Mouse (Mus musculus): Measurements from ENCODE around the gene Tgfbr2. TPM values are rescaled to one million over a fixed set of nuclear protein-coding genes. Genes with fewer than 3 reads are reported as not detected.

Gene Tgfbr2
- polyA plus RNA-seq, 1 experiment from 2014 or later: 8.9 TPM

DNA sequence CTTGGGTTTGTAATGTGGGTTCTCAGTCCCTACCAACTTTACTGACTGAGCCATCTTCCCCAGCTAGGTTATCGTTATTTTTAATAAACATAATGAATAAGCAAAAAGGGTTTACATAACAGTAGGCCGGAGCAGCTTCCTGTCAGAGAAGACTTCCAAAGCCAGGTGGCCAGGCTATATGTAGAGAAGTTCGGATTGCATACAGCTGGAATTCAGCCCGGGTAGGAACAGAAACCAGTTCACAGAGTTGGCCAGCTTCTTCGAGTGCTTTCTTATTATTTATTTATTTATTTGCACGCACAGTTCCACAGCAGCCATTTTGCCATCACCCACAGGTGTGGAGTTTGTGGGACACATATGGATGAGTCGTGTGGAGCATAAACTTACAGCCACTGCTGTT, 53.7 kb downstream of the Tgfbr2 start:
- WGBS: 92% methylated on average over 7 of the region's 7 CpGs
- Histone ChIP-seq H3K4me2 (no peak overlapping the region), H3K4me3 (no peak overlapping the region), H3K4me1 (replicated peaks) (peaks cover 4% of the 10 kb centered on the region; the same call in 1 of the 2 replicates), H3K27me3 (no peaks in the 10 kb centered on the region), H3K27ac (no peak overlapping the region), H3K36me3 (no peaks in the 10 kb centered on the region), H3K9ac (no peak overlapping the region), H3K9me3 (no peaks in the 10 kb centered on the region)
- ATAC-seq (ENCODE audit: low FRiP score): no peak

DNA sequence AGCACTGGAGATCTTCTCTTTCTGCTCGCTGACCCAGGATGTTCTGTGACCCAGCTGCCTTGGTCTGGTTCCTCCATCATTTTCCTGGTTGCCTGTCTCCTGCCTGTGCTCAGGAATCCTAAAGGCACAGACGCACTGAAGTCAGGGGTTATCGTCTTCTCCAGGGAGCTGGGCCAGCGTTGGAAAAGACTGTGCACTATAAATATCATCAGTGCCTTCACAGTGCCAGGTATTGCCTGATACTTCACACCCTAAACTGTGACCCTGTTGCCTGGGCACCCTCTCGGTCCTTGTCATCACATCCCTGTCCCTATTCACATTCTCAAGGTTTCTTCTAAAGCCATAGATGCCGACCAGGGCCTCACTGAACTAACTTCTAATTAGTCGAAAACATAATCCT, 55.2 kb downstream of the Tgfbr2 start:
- ATAC-seq (ENCODE audit: low FRiP score): no peak
- no peak overlapping the region for H3K4me2 ChIP-seq
- H3K9me3 ChIP-seq: no peaks in the 10 kb centered on the region
- H3K4me3 ChIP-seq: no peak overlapping the region
- H3K9ac ChIP-seq: no peak overlapping the region
- H3K27me3 ChIP-seq: no peaks in the 10 kb centered on the region
- no peak overlapping the region for H3K27ac ChIP-seq
- no peaks in the 10 kb centered on the region for H3K4me1 ChIP-seq (replicated peaks)
- WGBS: 86% methylated on average over 7 of the region's 7 CpGs
- H3K36me3 ChIP-seq: no peaks in the 10 kb centered on the region

DNA sequence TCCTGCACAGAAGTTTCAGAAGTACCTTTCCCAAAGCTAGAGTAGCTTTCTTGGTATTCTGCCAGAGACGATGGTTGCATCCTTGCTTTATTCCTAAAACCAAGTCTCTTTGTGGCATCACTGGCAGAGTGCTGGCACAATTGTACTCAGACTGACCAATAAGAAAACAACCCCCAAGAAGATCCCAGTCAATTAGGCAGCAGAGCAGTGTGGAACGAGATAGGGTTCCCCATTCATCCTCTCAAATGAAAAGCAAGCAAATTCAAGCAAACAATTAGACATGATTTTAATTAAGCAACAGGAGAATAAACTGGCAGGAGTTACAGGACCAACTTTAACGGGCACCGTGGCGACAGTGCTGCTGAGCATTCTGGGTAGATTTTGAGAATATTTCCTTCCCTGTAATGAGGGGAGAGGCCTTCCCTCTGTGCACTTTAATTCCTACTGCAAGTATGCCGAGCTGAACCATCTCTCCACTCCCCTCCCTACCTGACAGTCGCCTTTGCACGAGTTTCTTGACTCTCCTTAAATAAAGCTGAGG, 56.8 kb downstream of the Tgfbr2 start:
- H3K27ac ChIP-seq: no peak overlapping the region
- ATAC-seq (ENCODE audit: low FRiP score): no peak
- H3K4me1 ChIP-seq (replicated peaks): no peaks in the 10 kb centered on the region
- H3K4me3 ChIP-seq: no peak overlapping the region
- no peak overlapping the region for H3K4me2 ChIP-seq
- 69% methylated on average over 8 of the region's 8 CpGs for WGBS
- no peaks in the 10 kb centered on the region for H3K9me3 ChIP-seq
- no peaks in the 10 kb centered on the region for H3K36me3 ChIP-seq
- H3K9ac ChIP-seq: no peak overlapping the region
- no peaks in the 10 kb centered on the region for H3K27me3 ChIP-seq

DNA sequence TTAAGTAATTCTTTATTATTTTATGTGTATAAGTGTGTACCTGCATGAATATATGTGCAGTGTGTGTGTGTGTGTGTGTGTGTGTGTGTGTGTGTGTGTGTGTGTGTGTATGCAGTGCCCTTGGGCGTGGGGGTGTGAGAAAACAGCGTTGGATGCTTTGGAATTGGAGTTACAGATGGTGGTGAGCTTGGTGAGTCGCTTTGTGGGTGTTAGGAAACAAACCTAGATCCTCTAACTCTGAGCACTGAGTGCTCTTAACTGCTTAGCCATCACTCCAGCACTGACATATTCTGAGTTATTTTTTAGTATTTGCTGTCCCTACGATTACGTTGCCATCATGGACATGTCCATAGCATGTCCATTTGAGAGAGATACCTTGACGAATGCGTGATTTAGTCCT, 59.3 kb downstream of the Tgfbr2 start:
- Histone ChIP-seq H3K9me3 (no peaks in the 10 kb centered on the region), H3K4me3 (no peak overlapping the region), H3K4me1 (replicated peaks) (no peaks in the 10 kb centered on the region), H3K4me2 (no peak overlapping the region), H3K36me3 (no peaks in the 10 kb centered on the region), H3K27ac (no peak overlapping the region), H3K9ac (no peak overlapping the region), H3K27me3 (no peaks in the 10 kb centered on the region)
- 91% methylated on average over 7 of the region's 7 CpGs for WGBS
- ATAC-seq (ENCODE audit: low FRiP score): no peak

DNA sequence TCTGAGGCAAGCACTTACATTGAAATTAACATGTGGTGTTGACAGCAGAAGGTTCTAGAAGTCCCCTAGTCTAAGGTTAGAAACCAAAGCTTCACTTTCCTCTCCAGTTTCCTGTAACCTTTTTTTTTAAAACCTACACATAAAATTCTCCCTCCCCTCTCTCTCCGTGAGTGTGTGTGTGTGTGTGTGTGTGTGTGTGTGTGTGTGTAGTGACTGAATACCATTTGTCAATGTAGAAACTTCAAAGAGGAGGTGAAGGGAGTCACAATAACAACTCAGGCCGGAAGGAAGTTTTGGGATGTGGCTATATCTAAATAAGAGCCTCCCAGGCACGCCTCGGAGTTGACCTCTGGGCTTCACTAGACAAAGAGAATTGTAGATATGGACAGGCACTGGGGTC, 60.8 kb downstream of the Tgfbr2 start:
- Histone ChIP-seq H3K36me3 (peaks cover 7% of the 10 kb centered on the region), H3K9ac (no peak overlapping the region)
- 57% methylated on average over 4 of the region's 4 CpGs for WGBS

DNA sequence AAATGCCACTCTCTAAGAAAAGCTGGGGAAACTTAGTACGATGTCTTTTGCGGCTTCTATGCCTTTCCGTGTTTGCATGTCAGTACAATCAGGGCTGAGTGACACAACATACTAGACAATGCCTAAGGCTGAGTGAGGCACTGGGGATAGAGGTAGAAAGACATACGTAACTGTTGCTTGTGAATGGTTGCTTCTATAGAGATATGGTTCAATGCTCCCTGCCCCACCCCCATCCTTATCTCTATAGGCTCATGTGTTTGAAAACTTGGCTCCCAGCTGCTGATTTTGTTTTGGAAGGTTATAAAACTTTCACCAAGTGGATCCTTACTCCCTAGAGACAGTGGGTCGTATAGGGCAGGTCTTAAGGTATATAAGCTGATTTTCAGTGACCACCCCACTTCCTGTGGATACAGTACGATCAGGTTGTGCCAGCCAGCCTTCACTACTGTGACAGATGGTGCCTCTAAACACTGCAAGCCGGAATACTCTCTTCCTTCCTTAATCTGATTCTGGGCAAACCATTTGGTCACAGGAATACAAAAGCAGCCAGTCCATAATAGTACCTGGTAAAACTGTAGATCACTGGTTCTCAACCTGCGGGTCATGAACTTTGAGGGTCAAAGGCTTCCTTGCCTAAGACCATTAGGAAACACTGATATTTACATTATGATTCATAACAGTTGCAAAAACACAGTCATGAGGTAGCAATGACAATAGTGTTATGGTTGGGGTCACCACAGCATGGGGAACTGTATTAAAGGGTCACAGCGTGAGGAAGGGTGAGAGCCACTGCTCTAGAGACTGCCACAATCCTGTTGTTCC, 63.8 kb downstream of the Tgfbr2 start:
- WGBS: 90% methylated on average over 9 of the region's 9 CpGs
- H3K4me1 ChIP-seq (replicated peaks): no peaks in the 10 kb centered on the region
- no peak overlapping the region for H3K27ac ChIP-seq
- no peaks in the 10 kb centered on the region for H3K9me3 ChIP-seq
- no peak for ATAC-seq (ENCODE audit: low FRiP score)
- no peak overlapping the region for H3K4me3 ChIP-seq
- no peak overlapping the region for H3K9ac ChIP-seq
- H3K27me3 ChIP-seq: no peaks in the 10 kb centered on the region
- H3K4me2 ChIP-seq: no peak overlapping the region
- H3K36me3 ChIP-seq: peaks cover 11% of the 10 kb centered on the region

More for the DNA sequence above, 60.8 kb downstream of the Tgfbr2 start:
- H3K27ac ChIP-seq: no peak overlapping the region
- no peaks in the 10 kb centered on the region for H3K27me3 ChIP-seq
- H3K9me3 ChIP-seq: no peaks in the 10 kb centered on the region
- no peaks in the 10 kb centered on the region for H3K4me1 ChIP-seq (replicated peaks)
- H3K4me2 ChIP-seq: no peak overlapping the region
- no peak overlapping the region for H3K4me3 ChIP-seq
- no peak for ATAC-seq (ENCODE audit: low FRiP score)

DNA sequence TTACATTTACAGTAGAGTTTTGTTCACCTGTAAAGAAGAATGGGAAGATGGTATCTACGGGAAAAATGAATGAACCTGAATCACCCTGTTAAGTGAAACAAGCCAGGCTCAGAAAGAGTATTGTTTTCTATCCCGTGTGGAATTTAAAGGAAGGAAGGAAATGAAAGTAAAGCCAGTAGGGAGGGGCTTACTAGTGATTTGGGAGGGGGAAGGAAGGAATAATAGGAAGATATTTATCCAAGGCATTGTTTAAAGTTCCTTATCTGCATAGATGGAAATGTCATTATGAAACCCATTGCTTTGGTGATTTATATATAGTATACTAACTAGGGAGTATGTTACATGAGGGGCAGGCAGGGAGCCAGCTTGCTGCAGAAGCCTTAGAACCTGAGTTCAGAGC, 66.4 kb downstream of the Tgfbr2 start:
- Histone ChIP-seq H3K27me3 (no peaks in the 10 kb centered on the region), H3K36me3 (peaks cover 11% of the 10 kb centered on the region), H3K27ac (no peak overlapping the region), H3K4me3 (no peak overlapping the region), H3K4me2 (no peak overlapping the region), H3K9ac (no peak overlapping the region), H3K9me3 (no peaks in the 10 kb centered on the region), H3K4me1 (replicated peaks) (no peaks in the 10 kb centered on the region)
- 85% methylated on average over 2 of the region's 2 CpGs for WGBS
- no peak for ATAC-seq (ENCODE audit: low FRiP score)

DNA sequence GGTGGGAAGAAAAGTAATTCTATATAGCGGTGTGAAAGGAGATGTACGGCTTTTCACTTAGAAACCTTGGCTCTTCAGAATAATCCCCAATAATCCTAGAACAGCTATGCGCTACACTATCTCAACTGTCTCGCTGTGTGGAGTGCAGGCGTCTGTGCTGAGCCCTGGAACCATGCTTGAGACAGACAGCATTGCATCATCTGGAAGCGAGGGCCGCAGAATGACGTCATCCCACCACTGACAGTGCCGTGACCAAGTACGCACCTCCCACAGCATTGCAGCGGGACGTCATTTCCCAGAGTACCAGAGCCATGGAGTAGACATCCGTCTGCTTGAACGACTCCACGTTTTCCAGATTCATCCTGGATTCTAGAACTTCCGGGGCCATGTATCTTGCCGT, 70.4 kb downstream of the Tgfbr2 start:
- no peak overlapping the region for H3K4me3 ChIP-seq
- ATAC-seq (ENCODE audit: low FRiP score): no peak
- no peaks in the 10 kb centered on the region for H3K9me3 ChIP-seq
- no peak overlapping the region for H3K9ac ChIP-seq
- peaks cover 1% of the 10 kb centered on the region; the same call in 1 of the 2 replicates for H3K4me1 ChIP-seq (replicated peaks)
- peaks cover 7% of the 10 kb centered on the region for H3K36me3 ChIP-seq
- H3K27me3 ChIP-seq: no peaks in the 10 kb centered on the region
- whole genome bisulfite sequencing: 93% methylated on average over 17 of the region's 17 CpGs
- no peak overlapping the region for H3K4me2 ChIP-seq
- no peak overlapping the region for H3K27ac ChIP-seq

DNA sequence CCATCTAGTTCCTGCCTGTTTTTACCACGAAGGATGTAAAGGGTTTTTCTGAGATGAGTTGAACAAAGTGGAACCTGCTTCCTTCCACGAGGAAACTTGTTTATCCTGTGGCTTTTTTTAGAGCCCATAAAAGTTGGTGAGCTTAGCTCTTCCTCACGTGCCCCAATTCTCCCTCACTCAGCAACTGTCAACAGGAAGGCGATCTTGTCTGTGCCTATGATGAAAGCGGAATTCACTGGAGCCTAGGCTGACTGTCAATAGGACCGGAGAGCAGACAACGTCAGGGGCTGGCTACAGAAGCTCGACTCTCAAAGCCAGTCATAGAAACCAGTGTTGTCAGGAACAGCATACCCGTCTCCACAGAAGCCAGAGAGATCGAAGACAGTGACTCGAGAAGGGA, 73.3 kb downstream of the Tgfbr2 start:
- Histone ChIP-seq H3K4me2 (no peak overlapping the region), H3K27me3 (no peaks in the 10 kb centered on the region), H3K4me3 (no peak overlapping the region), H3K9ac (no peak overlapping the region), H3K9me3 (no peaks in the 10 kb centered on the region), H3K4me1 (replicated peaks) (peaks cover 14% of the 10 kb centered on the region), H3K36me3 (no peaks in the 10 kb centered on the region), H3K27ac (no peak overlapping the region)
- WGBS: 85% methylated on average over 11 of the region's 11 CpGs
- no peak for ATAC-seq (ENCODE audit: low FRiP score)

DNA sequence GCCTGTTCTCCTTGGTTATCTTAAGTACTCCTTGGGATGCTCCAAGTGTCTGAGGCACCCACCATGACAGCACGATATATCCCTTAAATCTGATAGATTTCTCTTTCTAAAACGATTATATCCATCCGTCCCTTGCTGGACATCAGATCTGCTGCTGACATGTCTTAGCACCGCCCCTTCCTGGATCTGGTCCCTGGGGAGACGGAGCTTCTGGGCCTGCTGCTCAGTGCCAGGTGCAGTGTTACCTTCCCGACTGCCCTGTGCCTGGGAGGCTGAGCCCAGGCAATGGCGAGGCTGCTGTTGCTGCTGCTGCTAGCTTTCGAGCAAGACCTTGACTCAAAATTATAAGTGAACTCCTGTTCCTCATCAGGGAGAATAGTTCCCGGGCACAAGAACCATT, 75.1 kb downstream of the Tgfbr2 start:
- H3K4me3 ChIP-seq: no peak overlapping the region
- no peak overlapping the region for H3K27ac ChIP-seq
- H3K27me3 ChIP-seq: no peaks in the 10 kb centered on the region
- whole genome bisulfite sequencing: 82% methylated on average over 9 of the region's 9 CpGs
- no peak for ATAC-seq (ENCODE audit: low FRiP score)
- H3K9ac ChIP-seq: no peak overlapping the region
- H3K4me2 ChIP-seq: no peak overlapping the region
- no peaks in the 10 kb centered on the region for H3K36me3 ChIP-seq
- H3K4me1 ChIP-seq (replicated peaks): peaks cover 14% of the 10 kb centered on the region
- H3K9me3 ChIP-seq: no peaks in the 10 kb centered on the region

DNA sequence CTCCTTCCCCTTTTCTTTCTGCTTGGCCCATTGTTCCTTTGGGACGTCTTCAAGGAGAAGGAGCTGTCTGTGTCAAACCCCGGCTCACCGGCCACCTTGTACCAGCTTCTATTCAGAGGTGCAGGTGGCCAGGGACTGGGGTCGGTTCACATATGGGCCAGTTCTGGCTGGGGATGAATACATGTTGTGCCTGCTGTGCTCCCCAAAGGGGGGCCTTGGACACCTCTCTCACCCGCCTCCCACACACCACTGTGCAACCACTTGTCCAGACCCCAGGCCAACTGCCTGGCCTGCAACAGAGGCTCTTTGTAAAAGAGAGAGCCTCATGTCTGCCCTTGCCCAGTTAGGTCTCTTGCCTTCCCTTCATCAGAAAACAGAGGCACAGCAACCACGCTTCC, 75.6 kb downstream of the Tgfbr2 start:
- no peak overlapping the region for H3K4me2 ChIP-seq
- H3K36me3 ChIP-seq: no peaks in the 10 kb centered on the region
- no peak overlapping the region for H3K9ac ChIP-seq
- no peak overlapping the region for H3K27ac ChIP-seq
- H3K4me3 ChIP-seq: no peak overlapping the region
- ATAC-seq (ENCODE audit: low FRiP score): no peak
- H3K9me3 ChIP-seq: no peaks in the 10 kb centered on the region
- 63% methylated on average over 6 of the region's 6 CpGs for WGBS
- peaks cover 14% of the 10 kb centered on the region for H3K4me1 ChIP-seq (replicated peaks)
- no peaks in the 10 kb centered on the region for H3K27me3 ChIP-seq

DNA sequence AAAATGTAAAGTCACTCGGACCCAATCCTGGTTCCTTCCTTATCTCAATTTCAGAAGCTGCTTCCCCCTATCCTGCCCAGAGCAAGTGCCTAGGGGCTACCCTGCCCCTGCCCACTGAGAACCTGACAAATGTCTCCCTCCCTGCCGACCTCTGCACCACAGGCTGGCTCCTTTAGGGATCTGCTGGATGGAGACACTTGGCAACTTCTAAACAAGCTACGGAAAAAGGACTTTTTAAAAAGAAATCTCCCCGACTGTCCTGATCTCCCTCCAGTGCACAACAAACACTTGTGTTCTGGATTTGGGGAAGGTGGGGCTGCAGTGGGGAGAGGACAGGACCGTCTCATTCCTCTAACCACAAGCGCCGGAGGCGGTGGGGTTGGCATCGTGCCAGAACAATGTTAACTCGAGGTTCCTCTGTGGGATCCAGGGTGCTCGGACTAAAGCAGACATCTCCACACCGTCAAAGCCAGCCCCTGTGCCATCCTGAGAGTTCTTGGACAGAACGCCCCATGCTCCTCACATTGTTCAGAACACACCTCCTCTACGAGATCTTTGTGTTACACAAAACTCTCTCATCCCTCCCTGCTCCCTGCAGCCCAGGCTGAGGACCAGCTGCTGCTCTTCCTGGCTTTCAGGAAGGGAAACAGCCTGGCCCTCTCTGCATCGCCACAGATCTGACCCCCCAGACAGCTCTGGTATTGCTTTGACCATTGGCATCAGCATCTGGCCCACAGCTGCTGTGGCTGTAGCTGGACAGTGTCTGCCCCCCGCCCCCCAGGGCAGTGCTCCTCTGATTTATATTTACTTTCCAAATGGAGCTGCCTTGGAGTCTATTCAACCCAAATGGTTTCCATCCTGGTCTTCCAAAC, 76.2 kb downstream of the Tgfbr2 start:
- ATAC-seq (ENCODE audit: low FRiP score): 0 out of 2 replicates have a peak, but pooled peaks have one; percentile 36
- 65% methylated on average over 16 of the region's 16 CpGs for WGBS
- H3K9ac ChIP-seq: no peak overlapping the region
- no peaks in the 10 kb centered on the region for H3K9me3 ChIP-seq
- H3K36me3 ChIP-seq: no peaks in the 10 kb centered on the region
- H3K27me3 ChIP-seq: no peaks in the 10 kb centered on the region
- no peak overlapping the region for H3K4me3 ChIP-seq
- H3K4me2 ChIP-seq: no peak overlapping the region
- no peak overlapping the region for H3K27ac ChIP-seq
- H3K4me1 ChIP-seq (replicated peaks): peaks cover 14% of the 10 kb centered on the region

Data from hindbrain, embryonic 13.5 days (tissue).